Mouse (Mus musculus) limb, embryonic 10.5 days (tissue): ENCODE results near the gene Hist1h2bl. TPM values are rescaled to one million over a fixed set of nuclear protein-coding genes. Genes with fewer than 3 reads are reported as not detected.
"Not testable (repeated sequence)": the region's sequence is repeated elsewhere in the genome, so short reads cannot be mapped to it uniquely, and the experiment has no call there.

ENCODE experiments used
- DNase-seq: peaks from one replicate; pipeline ENCODE4 v3.0.0-alpha.2; 2017; ENCODE audit warnings: low spot score
- H3K27ac ChIP-seq: fragments of 300-500 bp; sonication (generic); 2 replicates; pipeline ENCODE4 v1.5.1; 2016; ENCODE audit warnings: mild to moderate bottlenecking
- H3K27me3 ChIP-seq: fragments of 300-500 bp; sonication (generic); 2 replicates; pipeline ENCODE4 v1.6.1; 2016; ENCODE audit warnings: low read depth, mild to moderate bottlenecking; ENCODE audit not compliant: poor library complexity, severe bottlenecking
- H3K36me3 ChIP-seq: fragments of 300-500 bp; sonication (generic); 2 replicates; pipeline ENCODE4 v1.6.1; 2016; ENCODE audit warnings: mild to moderate bottlenecking, moderate library complexity
- H3K4me1 ChIP-seq: fragments of 300-500 bp; sonication (generic); 2 replicates; pipeline ENCODE4 v1.6.1; 2016
- H3K4me3 ChIP-seq: fragments of 300-500 bp; sonication (generic); 2 replicates; pipeline ENCODE4 v1.5.1; 2016; ENCODE audit warnings: mild to moderate bottlenecking, moderate library complexity
- H3K9me3 ChIP-seq: fragments of 300-500 bp; sonication (generic); replicated peaks from 2 replicates; pipeline ENCODE4 v1.6.1; 2016; ENCODE audit warnings: mild to moderate bottlenecking
- WGBS: fragments of 180-500 bp; shearing (Covaris S2); methylation state at CpG from one replicate; pipeline ENCODE4 v1.1.7; 2016; 5-methylcytosine and 5-hydroxymethylcytosine counted together
- polyA plus RNA-seq: library from polyadenylated mRNA; unstranded; fragments of >200 nt; fragmentation: Nextera tagmentation; extraction: Ambion mirVana; gene quantifications from 2 replicates; pipeline ENCODE4 v1.2.1, GENCODE M21; 2016

The Hist1h2bl gene
- polyA plus RNA-seq, 1 experiment from 2014 or later, result 2.0 TPM

DNA sequence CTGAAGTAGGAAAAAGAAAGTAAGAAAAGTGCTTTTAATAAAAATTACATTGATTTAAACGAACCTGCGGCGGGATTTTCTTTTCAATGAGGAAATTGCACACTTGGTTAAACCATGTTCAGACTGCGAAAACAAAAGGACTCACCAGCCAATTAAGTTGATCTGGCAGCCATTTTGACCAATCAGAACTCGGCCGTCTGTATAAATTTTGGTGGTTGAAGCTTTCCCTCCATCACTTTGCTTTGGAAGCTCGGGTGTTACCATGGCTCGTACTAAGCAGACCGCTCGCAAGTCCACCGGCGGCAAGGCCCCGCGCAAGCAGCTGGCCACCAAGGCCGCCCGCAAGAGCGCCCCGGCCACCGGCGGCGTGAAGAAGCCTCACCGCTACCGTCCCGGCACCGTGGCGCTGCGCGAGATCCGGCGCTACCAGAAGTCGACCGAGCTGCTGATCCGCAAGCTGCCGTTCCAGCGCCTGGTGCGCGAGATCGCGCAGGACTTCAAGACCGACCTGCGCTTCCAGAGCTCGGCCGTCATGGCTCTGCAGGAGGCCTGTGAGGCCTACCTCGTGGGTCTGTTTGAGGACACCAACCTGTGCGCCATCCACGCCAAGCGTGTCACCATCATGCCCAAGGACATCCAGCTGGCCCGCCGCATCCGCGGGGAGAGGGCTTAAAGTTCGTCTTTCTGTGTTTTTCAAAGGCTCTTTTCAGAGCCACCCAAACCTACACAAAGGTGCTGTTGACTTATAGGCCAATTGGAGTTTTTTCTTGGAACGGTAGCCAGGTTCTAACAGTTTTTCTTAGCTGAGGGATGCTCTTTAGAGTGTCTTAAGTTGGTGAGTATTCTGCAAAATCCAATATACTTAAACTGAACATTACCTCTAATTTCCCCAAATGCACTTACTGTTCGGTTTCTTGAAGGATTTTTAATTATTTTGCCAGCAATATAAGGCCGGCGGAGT lies 1.7 kb upstream of the Hist1h2bl start, which contains the start of gene Hist1h3h:
Gene Hist1h3h, plus strand, starts transcription at position 263 of the 961 bp plus-strand sequence.
- DNase-seq, result peak; percentile 85
- peak within 1 kb of the TSS; percentile 94 for H3K27ac ChIP-seq
- H3K9me3 ChIP-seq, H3K36me3 ChIP-seq, H3K27me3 ChIP-seq: not testable (repeated sequence)
- under 1% methylated on average over 28 of the region's 56 CpGs for WGBS
- peak within 1 kb of the TSS; percentile 57 for H3K4me3 ChIP-seq
- peaks cover 25% of the 10 kb centered on the region for H3K4me1 ChIP-seq

DNA sequence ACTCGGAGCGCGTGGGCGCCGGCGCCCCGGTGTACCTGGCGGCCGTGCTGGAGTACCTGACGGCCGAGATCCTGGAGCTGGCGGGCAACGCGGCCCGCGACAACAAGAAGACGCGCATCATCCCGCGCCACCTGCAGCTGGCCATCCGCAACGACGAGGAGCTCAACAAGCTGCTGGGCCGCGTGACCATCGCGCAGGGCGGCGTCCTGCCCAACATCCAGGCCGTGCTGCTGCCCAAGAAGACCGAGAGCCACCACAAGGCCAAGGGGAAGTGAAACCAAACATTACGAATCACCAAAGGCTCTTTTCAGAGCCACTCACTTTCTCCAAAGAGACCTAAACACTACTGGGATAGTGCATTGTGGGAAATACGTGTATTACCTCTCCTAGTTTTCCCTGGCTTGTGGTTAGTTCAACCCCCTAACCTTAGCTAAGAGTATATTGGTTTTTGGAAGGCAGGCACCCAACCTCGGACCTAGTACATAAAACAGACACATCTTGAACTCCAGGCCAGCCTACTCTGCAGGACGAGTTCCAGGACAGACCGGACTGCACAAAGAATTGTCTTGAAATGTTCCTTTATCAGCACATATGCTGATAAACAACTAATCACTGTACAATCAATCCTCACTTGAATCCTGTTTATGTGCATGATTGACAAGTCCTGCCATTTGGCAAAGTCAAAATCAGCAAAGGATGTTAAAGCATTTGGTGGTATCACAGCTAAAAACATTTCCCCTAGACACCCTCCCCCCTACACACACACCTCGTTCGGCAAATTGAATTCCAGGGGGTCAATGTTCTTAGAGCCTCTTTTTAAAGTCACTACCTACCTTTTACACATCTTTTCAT lies 823 bp upstream of the Hist1h2bl start:
- peak overlapping the region; percentile 94 for H3K27ac ChIP-seq
- not testable (repeated sequence) for H3K36me3 ChIP-seq, H3K27me3 ChIP-seq, H3K9me3 ChIP-seq
- H3K4me1 ChIP-seq, result peaks cover 25% of the 10 kb centered on the region
- under 1% methylated on average over 15 of the region's 38 CpGs for WGBS
- peak overlapping the region; percentile 57 for H3K4me3 ChIP-seq
- DNase-seq, result peak; percentile 69

GRCm38 (mm10) chr13:21715131-21715863 lies 646 bp downstream of the Hist1h2bl start:
- WGBS, result 2% methylated on average over 22 of the region's 22 CpGs
- H3K9me3 ChIP-seq, result no peaks in the 10 kb centered on the region
- H3K27me3 ChIP-seq, result no peaks in the 10 kb centered on the region
- peak overlapping the region; percentile 57 for H3K4me3 ChIP-seq
- H3K27ac ChIP-seq, result peak overlapping the region; percentile 94
- peak; percentile 55 for DNase-seq
- no peaks in the 10 kb centered on the region for H3K36me3 ChIP-seq
- H3K4me1 ChIP-seq, result peaks cover 19% of the 10 kb centered on the region

DNA sequence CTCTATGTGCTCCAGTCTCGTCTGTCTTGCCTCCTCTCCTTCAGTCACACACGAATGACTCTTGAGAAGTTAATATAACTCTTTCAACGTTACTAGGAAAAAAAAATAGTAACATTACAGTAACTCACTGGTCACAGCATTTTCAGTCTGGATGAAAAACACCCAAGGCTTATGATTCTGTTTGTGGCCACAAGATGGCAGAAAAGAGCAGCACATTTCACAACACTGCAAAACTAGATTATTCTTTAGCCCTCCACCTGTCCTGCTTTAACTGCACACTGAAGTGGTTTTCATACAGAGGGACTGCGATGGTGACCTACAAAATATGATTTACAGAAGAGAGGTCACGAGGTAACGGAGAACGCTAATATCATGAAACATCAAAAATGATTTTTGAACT lies 1.2 kb downstream of the Hist1h2bl start:
- Histone ChIP-seq H3K4me1 (peaks cover 17% of the 10 kb centered on the region), H3K4me3 (peak overlapping the region; percentile 57), H3K27ac (peak overlapping the region; percentile 94), H3K36me3 (no peaks in the 10 kb centered on the region), H3K27me3 (no peaks in the 10 kb centered on the region), H3K9me3 (no peaks in the 10 kb centered on the region)
- peak; percentile 56 for DNase-seq
- WGBS, result 2% methylated on average over 7 of the region's 7 CpGs

DNA sequence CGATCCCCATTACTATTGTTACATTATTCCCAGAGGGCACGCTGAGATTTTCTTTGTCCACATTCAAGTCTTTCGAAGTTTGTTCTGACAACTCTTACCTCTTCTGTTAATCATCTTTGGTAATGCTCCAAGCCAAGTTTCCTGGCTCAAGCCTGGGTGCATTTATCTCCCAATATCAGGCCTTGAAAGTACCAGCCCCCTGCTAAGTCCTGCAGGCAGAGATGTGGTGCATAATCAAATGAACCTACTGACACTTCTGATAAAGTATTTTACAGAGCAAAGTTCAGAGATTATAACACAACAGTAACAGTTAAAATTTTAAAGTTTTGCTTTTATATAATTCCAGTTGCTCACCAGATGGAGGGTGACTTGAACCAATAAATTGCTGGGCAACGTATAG lies 4.2 kb downstream of the Hist1h2bl start:
- Histone ChIP-seq H3K36me3 (no peaks in the 10 kb centered on the region), H3K4me3 (peak overlapping the region; percentile 71), H3K9me3 (no peaks in the 10 kb centered on the region), H3K27ac (no peak overlapping the region), H3K4me1 (peaks cover 10% of the 10 kb centered on the region), H3K27me3 (no peaks in the 10 kb centered on the region)
- 45% methylated on average over 4 of the region's 4 CpGs for WGBS
- DNase-seq, result no peak

DNA sequence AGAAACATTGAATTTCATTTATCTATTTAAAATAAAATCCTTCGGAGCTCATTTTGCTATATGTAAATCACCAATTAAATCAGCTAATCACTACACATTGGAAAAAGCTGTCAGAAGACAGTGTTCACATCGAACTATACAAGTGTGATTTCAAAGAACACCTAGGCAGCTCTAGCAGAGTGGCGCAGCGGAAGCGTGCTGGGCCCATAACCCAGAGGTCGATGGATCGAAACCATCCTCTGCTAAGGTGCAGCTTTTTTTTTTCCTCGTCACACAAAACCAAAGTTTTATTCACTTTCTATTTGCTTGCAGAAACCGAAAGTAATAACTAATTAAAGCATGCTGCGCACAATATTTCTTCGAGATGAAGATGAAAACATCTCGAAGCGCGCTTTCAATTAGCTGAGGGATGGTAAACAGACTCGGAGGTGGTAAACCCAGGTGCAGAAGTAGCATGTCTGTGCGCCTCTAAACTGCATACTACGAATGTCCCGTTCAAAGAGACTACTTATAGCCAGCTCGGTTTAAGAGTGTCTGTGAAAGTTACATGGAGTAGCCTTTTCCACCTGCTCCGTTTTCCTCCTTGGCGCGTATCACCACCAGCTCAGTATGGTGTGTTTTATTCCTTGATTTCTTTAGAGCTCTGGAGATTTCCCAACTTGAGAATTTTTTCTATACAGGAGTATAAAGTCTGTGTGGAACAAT lies 5.0 kb downstream of the Hist1h2bl start:
- Histone ChIP-seq H3K9me3 (no peaks in the 10 kb centered on the region), H3K36me3 (no peaks in the 10 kb centered on the region), H3K4me1 (peaks cover 10% of the 10 kb centered on the region), H3K27me3 (no peaks in the 10 kb centered on the region), H3K27ac (no peak overlapping the region), H3K4me3 (peak overlapping the region; percentile 71)
- WGBS, result 2% methylated on average over 22 of the region's 22 CpGs
- peak; percentile 73 for DNase-seq

GRCm38 (mm10) chr13:21710031-21710711 lies 5.8 kb downstream of the Hist1h2bl start:
- peaks cover 7% of the 10 kb centered on the region for H3K4me1 ChIP-seq
- WGBS, result under 1% methylated on average over 32 of the region's 32 CpGs
- H3K4me3 ChIP-seq, result peak overlapping the region; percentile 71
- peak; percentile 86 for DNase-seq
- H3K36me3 ChIP-seq, result no peaks in the 10 kb centered on the region
- H3K27ac ChIP-seq, result peak overlapping the region; percentile 86
- H3K9me3 ChIP-seq, result no peaks in the 10 kb centered on the region
- no peaks in the 10 kb centered on the region for H3K27me3 ChIP-seq

- Histone ChIP-seq H3K4me3 (no peak overlapping the region), H3K9me3 (no peaks in the 10 kb centered on the region), H3K36me3 (no peaks in the 10 kb centered on the region), H3K4me1 (peaks cover 2% of the 10 kb centered on the region; the same call in 1 of the 2 replicates), H3K27ac (no peak overlapping the region), H3K27me3 (no peaks in the 10 kb centered on the region)
- no peak for DNase-seq
- WGBS, result 76% methylated on average over 4 of the region's 4 CpGs
These were observed 9.3 kb downstream of the Hist1h2bl start for GRCm38 (mm10) chr13:21706669-21707068.

- no peaks in the 10 kb centered on the region for H3K36me3 ChIP-seq
These were observed 18.1 kb downstream of the Hist1h2bl start, which contains the start of gene Olfr1359 for GRCm38 (mm10) chr13:21697811-21698210. Gene Olfr1359 (plus strand): TSS chr13:21698111.

GRCm38 (mm10) chr13:21677305-21677704 lies 38.6 kb downstream of the Hist1h2bl start, which contains the start of gene Olfr1360:
Gene Olfr1360 (minus strand): TSS chr13:21677405.
- Histone ChIP-seq H3K9me3 (no peaks in the 10 kb centered on the region), H3K4me1 (no peaks in the 10 kb centered on the region), H3K36me3 (no peaks in the 10 kb centered on the region), H3K27ac (no peak within 1 kb of the TSS), H3K4me3 (no peak within 1 kb of the TSS), H3K27me3 (no peaks in the 10 kb centered on the region)
- WGBS, result 77% methylated on average over 2 of the region's 2 CpGs
- DNase-seq, result no peak

More at GRCm38 (mm10) chr13:21697811-21698210, 18.1 kb downstream of the Hist1h2bl start, which contains the start of gene Olfr1359:
- Histone ChIP-seq H3K4me3 (no peak within 1 kb of the TSS), H3K27ac (no peak within 1 kb of the TSS), H3K4me1 (no peaks in the 10 kb centered on the region), H3K27me3 (no peaks in the 10 kb centered on the region), H3K9me3 (no peaks in the 10 kb centered on the region)
- no peak for DNase-seq
